Mouse (Mus musculus): ENCODE results near the gene Golt1b. TPM values are rescaled to one million over a fixed set of nuclear protein-coding genes. Genes with fewer than 3 reads are reported as not detected.
"Not testable (repeated sequence)": the region's sequence is repeated elsewhere in the genome, so short reads cannot be mapped to it uniquely, and the experiment has no call there.

Gene Golt1b
- polyA plus RNA-seq (2017; shearing (Covaris generic)): 10 to 100 TPM; 49.8 to 53.2 TPM

DNA sequence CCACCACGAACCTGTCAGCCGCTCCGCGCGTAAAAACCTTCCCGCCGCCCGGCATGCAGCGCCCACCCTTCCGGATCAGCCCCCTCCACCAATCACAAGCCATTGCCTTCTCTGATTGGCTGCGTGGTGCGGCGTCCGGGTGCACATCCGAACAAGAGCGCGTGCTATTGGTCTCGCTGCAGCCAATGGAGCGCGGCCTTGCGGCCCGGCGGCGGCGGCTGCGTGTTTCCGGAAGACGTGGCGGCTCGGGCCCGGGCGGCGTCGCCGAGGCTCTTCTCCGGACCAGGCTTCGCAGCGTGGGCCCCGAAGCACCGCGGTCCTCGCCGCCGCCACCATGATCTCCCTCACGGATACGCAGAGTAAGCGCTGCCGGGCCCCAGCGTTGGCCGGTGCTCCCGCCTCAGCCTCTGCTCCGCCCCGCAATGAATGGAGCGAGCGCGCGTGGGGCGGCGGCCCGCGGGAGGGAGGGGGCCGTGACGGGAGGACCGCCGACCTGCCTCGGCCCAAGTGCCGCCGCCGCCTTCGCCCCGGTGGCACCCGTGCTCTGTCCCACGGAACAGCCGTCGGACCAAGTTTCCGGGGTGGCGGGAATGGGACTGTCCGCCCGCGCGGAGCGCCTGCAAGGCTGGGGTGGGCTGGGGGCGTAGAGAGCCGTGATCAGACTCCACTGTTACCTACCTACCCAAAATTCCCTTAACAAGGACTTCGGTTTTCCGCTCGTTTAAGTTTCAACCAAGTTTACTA, at the start of gene Golt1b, which contains the start of gene Recql:
Gene Golt1b, plus strand, starts transcription at position 211 of the 744 bp plus-strand sequence.
Gene Recql, minus strand, starts transcription at position 77 of the 744 bp plus-strand sequence.
- ATAC-seq: peak; percentile 95

DNA sequence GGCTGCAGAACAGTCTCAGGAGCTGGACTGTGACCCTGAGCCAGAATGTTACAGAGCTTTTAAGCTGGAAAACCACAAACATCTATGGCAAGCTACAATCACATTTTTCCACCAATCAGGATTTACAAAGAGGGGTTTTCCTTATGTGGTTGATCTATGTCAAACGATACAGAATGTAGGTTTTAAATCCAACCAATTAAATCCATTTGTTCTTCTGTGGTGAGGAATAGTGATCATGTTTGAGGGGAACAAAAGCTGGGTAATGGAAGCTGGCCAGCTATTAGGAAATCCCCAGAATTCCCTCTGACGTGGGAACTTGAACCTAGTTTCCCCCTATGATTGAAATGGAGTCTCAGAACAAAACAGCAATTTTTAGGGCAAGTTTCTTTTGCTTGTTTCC, 48.1 kb upstream of the Golt1b start:
- ATAC-seq: no peak

DNA sequence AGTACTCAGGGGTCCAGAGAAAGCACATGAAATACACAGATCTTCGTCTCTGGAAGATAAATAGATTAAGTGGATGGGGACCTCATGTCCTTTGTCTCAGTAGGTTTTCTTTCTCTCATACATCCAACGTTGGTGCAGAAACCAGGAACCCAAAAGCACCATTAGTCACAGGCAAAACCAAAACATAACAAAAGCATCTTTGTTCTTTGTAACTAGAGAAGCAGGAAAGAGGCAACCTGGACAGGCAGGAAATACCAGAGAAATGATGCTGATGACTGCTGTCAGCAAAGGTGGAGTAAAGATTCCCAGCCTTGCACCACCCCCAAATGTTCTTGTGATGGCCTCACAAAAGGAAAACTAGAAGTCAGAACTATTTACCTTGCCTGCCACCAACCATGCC, 47.4 kb upstream of the Golt1b start:
- no peak for ATAC-seq

DNA sequence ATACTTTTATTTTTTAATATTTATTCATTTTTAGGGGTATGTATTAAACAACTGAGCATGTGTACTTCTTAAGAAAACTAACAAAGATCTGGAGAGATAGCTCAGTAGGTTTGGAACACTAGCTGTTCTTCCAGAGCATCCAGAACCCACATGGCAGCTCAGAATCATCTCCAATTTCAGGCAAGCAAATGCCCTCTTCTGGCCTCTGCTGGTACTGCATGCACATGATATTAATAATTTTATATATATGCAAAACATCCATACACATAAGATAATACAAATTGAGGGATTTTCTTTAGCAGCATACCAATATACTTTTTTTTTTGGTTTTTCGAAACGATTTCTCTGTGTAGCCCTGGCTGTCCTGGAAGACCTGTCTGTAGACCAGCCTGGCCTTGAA, 43.5 kb upstream of the Golt1b start:
- no peak for ATAC-seq

DNA sequence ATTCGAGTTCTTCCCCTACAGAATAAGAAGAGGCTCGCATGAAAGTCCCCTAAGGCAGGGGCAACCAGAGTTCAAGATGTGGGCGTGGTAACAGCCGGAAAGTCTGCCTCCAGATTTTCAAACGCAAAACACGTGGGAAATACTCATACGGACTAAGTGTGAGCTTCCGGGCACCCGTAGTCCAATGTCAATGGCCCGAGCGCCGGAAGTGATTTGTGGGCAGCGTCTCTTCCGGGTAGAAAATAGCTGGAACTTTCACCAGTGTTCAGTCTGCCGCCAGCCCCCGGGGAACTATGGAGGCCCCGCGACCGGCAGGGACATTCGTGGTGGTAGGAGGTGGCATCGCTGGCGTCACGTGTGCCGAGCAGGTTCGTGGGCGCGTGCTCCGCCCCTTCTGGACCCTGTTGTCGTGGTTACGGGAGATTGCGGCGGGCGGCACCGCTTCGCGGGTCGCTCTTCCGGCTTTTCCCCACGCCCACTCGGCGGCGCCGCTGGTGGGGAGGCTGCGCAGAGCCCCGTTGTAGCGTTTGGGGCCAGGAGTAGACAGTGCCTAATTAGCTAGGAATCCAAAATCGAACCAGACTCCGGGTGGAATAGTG, 41.5 kb upstream of the Golt1b start, which contains the start of gene Pyroxd1:
Gene Pyroxd1, plus strand, starts transcription at position 215 of the 599 bp plus-strand sequence.
- peak; percentile 87 for ATAC-seq

DNA sequence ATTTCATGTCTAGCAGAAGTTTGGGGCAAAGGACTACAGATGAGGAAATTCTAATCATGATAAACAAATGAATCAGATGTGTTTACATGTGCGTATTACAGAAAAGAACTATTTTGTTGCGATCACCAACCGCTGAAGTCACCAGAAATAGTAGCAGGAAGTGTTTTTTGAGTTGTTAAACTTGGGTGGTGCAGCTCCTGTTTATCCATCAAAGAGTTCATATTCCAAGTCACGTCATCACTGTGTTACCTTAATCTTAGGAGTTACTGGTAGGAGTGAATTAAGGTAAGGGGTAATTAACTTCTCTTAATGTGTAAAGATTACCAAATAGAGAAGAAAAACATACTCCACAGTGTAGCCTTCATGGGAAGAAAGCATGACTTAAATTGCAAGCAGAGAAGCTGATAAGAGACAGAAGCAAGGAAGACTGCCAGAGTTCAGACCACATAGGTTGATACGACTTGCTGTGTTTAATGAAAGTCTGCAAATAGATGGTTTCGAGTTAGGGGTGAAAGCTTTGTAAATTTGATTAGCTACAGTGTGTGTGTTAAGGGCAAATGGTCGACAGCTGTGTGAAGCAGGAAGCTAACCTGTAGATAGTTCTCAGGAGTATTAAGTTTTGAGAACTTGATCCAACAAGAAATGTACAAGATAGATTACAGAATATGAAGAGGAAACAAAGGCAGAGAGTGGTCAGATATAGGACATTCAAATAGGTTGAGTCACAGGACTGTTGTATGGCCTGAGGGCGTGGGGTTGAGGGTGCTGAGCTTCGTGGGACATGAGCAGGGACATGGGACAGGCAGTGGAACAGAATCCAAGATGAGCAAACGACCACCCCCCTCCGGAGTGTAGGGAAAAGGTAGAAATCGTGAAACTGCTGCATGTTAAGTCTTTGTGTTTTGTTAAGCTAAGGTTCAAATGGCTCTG, 40.6 kb upstream of the Golt1b start:
- peak; percentile 13 for ATAC-seq

DNA sequence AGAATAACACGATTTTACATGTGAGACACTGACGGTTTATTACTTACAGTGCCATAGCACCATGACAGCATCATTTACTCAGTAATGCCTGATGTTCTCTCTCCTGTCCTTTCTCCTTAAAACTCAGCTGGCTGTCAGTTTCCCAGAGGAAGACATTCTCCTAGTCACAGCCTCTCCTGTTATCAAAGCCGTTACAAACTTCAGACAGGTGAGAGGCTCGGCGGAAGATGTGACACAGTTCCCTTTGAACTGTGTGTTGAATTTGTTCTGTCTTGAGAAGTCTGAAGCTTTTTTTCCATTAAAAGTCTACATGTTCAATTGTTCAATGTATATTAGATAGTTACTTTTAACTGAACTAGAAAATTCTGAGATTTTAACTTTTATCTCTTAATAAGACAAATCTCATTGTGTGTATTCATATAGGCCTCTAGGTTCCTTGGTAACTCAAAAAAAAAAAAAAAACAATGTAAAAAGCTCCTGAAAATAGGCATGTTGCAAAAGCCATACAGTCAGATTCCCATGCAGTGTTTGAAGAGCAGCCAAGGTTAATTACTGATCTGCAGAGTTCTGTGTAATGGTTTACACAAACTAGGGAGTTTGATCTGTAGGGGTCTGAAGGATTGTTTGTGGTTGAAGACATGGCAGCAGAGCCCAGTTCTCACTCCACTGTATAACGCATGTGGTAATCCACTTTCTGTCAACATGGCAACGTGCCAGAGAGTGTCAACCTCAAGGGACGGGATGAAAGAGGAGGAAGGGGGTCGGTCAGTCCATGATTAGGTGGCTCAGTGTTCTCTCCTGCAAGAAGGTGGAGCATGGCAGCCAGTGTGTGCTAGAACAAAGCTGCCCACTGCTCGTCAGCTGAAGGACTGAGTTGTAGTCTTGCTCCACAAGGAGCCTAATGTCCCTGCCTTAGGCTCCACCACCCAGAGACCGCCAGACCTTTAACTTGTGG, 39.3 kb upstream of the Golt1b start:
- no peak for ATAC-seq

DNA sequence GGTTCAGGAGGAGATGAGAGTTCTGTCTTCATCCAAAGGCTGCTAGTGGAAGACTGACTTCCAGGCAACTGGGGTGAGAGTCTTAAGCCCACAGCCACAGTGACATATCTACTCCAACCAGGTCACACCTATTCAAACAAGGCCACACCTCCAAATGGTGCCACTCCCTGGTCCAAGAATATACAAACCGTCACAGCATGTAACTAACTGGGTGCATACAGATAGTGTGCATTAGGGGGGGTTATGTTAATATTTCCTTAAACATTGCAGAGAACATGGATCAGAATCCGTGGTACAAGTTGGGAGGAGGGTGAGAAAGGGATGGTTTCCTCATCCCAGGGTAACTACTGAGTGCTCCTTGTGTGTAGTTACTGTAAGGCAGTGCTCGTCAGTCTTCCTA, 34.9 kb upstream of the Golt1b start:
- ATAC-seq: not testable (repeated sequence)

DNA sequence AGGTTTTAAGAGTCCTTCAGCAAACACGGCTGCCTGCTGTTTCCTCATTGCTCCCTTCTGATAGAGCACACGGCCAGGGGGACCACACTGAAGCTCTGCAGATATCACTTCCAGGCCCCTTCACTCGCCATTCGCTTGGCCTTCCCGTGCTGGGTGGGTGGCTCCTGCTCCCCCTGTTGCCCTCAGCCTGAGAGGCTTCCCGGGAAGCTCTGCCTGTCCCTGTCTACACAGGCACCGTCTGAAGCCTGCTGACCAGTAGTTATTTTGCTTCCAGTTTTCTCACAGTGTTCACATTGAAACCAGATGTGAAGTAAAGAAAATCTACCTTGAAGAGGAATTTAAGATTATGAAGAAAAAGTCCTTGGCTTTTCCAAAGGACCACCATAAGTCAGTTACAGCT, 29.9 kb upstream of the Golt1b start:
- no peak for ATAC-seq

DNA sequence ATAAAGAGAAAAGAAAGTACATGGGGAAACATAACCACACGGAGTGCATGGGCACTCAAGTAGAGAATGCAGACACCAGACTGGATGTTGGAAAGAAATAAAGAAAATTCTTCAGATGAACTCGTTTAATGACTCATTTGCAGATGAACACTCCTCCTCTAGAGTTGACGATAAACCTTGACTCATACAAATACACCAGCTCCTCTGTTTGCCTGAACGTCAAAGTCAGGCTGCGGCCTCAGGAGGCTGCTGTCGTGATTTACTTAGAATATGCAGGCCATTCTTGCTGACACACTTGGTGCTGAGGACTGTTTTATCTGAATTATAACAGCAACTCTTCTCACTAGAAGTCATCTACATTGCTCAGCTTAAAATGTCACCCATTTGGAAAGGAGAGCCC, 25.0 kb upstream of the Golt1b start:
- no peak for ATAC-seq

DNA sequence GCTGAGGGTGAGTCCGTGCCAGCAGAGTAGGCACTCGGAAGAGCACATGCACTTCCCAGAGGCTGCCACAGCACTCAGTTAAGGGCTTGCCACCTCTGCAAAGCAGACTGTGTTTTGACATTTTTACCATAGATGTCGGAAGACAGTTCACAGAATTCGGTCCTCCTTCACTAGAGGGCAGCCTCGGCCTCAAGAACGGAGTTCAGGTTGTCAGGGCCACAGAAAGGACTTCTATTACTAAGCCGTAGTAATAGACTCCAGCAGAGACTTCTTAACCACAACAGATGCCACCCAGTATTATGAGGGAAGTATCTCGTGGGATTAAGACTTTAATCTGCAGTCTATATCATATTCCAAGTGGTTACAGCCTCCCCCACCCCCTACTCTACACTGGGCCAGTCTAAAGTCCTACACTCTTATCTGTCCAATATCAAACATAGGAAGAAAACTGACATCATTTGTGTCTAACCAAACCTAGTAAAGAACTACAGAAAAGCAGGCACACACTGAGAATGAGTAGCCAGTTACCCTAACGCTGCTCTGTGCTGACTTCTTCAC, 23.9 kb upstream of the Golt1b start:
- no peak for ATAC-seq

DNA sequence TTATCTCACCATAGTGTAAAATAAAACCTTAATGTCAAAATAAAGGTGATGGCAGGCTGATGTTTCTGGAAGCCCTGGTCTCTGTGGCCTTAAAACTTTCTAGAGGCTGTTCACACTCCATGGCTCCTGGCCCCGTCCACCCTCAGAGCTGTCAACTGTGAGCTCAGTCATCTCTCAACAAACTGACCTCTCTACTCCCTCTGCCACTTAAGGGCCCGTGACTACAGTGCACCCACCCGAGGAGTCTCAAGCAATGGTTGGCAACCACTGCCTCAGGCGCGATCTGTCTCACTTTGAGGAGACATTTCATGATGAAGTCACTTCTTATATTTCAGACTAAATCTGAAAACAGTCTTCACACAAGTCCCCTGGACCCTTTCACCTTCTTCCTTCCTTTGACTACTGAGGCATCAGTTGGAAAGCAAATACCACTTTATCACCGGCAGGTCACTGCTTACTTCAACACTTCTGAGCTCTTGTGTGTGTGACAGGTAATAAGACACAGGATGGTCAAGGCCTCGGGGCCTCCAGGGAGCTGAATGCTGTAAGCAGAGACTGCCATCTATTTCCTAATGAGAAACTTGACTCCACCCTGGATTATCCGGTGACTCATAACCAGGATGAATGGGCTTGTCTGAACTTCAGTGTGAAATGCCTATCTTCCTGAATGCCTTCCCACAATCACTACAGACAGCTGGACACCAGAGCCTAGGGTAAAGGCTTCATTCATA, 21.1 kb upstream of the Golt1b start:
- ATAC-seq: no peak

DNA sequence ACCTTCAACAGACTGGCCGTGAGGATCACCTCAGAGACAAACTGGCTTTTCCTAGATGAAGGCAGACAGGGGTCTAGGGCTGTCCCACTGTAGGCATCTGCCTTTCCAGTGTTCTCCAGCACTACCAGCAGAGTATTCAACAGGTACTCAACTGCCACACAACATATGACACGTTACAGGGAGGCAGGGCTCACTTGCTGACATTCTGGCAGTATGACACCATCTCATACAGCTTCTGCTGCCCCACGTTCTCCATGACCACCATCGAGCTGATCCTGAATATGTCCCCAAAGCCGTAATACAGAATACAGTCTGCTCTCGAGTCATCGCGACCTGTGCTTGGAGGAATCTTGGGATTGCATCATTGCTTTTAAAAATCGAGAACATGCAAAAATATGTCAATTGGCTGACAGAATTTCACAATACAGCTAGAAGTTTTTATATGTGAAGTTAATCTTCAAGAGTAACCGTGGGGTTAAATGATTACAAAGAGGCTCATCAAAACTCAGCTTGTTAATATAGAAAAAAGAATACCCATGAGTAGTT, 20.5 kb upstream of the Golt1b start:
- ATAC-seq: no peak

DNA sequence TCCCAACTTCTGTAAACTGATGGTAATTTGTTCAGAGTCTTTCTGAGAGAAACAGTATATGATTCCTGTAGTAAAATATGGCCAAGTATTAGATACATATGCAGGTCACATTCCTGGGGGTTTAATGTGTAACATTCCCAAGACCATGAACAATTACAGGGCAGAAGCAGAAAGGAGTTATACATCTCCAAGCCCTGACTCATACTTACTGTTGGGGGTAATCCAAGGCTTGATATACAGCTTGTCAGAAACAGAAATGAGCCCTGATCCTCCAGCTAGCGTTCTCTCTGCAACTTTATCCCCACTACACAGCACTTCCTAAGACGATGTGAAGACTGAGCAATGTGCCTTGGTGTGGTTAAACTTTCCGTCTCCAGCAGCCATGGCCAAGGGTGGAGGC, 19.5 kb upstream of the Golt1b start:
- ATAC-seq: no peak

DNA sequence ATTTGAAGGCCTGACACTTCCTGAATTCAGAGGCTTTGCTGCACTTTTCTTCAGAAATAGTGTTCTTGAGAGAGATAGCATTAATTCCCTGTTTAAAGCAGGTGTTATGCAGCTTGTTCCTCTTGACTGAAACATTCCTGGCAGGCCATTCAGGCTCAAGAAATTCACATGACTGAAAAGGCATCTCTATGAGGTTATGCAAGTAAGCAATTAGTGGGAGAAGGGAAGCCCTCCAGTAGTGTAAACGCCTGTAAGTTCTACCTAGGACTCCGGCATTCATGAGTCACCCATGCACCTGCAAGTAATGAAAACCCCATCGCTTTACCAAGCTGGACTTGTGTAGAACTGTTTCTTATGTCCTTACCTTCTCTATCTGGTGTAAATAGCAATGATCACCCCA, 17.5 kb upstream of the Golt1b start:
- ATAC-seq: no peak

DNA sequence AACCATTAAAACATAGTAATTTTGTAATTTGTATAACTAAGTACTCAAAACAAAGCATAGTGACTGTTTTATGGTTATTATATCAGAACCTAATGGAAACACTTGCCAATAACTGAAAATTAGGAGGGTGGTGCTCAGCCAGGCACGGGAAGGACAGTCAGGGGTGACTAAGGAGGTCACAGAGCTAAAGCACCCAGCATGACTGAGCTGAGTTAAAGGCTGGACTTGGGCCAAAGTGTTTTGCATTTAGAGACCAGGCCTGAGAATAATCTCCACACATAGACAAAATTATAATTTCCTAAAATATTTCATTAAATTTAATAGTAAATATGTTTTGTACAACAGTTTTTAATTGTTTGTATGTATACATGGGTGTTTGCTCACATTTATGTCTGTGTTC, 9.9 kb upstream of the Golt1b start:
- ATAC-seq: no peak

DNA sequence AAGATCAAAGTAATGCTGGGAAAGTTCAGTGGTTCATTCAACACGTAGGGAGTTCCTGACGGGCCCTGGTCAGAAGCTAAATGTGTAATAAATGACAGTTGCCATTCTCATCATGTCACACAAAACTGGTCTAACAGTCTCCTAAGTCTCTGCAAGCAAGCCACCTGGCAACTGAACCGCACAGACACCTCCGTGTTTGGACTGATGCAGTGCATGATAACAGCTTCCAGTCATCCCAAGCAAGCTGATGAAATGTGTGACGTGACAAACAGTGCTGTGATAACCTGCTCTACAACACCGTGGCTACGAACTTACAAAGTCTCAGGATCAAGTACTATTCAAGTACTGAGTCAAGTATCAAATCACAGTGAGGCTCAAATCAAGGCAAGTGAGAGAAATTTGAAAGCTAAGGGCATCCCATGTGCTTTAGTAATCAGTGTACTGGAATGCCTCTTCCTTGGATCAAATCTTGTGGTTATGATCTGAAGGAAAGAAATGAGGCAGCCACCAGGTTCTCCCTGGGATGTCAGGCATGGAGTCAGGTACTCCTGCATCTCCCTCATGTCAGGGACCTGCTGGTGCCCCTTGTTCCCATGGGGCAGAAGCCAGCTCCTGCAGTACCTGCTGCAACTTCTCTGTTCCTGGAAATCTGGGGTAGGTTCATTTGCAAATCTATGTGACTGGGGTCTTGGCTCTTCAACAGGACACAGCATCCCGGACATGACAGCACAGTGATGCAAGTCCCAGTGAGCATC, 8.3 kb upstream of the Golt1b start:
- ATAC-seq: no peak

DNA sequence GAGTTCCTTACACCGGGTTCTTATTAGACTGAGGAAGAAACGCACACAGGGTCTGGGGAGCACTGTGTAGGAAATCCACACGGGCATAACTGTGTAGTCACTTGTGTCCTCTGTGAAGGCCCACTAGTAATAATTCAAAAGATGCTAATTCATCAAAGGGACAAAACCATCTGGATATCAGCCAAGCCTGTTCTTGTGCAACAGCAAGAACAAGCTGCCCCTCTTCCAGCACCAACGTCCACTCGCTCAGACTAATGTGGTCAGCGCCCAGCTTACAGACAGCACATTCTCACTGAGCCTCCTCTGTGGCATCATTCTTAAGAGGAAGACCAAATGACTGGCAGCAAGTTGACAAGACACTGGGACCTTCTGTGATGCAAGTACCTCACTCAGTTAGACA, 7.1 kb upstream of the Golt1b start:
- ATAC-seq: no peak

DNA sequence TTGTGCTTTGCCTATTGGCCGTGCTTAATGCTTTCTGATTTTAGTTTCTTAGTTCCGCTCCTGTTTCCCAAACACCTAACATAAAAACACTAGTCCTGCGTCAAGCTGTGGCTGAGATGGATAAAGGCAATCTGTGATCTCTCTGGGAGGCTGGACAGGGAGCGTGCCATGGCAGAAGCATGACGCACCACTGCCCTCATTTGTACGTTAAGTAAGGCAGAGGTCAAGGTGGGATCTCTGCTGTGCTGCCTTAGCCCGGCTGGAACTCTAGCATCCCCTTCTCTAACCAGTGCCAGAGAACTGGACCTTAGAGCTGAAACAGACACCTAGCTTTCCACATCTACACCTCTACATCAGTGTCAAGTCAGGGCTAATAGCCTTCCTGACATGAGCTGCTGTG, 5.4 kb upstream of the Golt1b start:
- ATAC-seq: no peak

DNA sequence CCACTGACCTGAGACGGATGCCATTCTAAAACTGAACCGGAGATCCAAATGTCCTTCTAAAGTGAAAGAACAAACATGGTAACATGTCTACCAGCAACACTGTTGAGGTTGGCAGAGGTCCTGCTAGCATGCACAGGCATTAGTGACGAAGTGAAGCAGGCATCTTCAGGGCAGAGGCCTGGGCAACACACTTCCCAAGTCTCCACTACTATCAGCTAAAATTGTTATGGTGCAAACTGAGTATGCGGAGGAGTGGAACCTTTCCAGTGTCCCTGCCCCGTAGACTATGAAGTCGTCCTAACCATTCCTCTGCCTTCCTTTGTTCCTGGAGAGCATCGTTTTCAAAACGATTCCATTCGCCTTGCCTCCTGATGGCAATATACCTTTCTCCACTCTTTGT, 2.5 kb upstream of the Golt1b start:
- no peak for ATAC-seq
